Mouse (Mus musculus): ENCODE data around the gene Nol9.

DNA sequence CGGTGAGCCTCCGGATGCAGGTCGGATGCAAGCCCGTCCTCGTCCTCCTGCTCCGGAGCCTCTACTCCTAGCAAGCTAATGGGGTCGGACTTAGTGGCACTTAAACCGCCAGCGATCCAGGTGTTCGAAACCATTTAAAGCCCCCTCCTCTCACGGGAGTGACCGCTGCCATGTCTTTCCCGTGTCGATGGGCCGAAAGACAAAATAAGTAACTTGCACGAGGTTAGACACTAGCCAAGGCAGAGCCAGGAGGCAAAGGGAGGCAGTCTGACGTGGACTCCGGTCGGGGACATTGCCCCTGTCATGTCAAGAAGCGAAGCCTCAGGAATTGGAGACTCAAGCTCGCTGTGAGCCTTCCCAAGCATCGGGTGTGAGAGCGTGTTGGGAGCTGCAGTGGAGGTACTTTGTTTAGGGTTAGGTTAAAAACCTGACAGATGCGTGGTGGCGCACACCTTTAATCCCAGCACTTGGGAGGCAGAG, 750 bp downstream of the Nol9 start:
- TF ChIP-seq POLR2A (IDR thresholded peaks at IDR 0.05; ENCODE audit: low read depth, low read length) (no peak), CTCF (IDR thresholded peaks at IDR 0.05; ENCODE audit: extremely low read depth, insufficient read length, insufficient replicate concordance, low read depth, low read length) (no peak)

Measured in small intestine, adult 2 months (tissue).